Mouse (Mus musculus): ENCODE measurements around the gene Gm20388.
"Not testable (repeated sequence)": the region's sequence is repeated elsewhere in the genome, so short reads cannot be mapped to it uniquely, and the experiment has no call there.

The Gm20388 gene

GRCm38 (mm10) chr8:123141741-123142462, 3231.3 kb downstream of the Gm20388 start:
- no peak for DNase-seq (ENCODE audit: extremely low spot score, low spot score)

DNA sequence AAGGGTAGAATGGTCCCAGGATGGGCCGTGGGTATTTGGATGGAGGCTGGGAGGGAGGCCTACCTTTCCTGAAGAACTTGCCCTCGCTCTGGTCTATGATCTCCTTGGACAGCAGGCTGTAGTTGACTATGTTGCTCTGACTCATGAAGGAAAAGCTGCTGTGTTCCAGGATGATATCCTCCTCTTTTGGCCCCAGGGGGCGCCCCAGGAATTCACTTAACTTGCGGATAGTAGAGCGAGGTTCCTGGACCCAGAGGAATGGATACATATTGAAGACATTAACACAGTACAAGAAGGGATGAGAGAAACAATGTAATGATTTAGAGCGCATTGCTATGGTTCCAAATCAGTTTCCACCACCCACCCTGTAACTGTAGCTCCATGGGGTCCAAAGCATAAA, 3234.6 kb downstream of the Gm20388 start:
- DNase-seq (ENCODE audit: extremely low spot score, low spot score) = no peak

DNA sequence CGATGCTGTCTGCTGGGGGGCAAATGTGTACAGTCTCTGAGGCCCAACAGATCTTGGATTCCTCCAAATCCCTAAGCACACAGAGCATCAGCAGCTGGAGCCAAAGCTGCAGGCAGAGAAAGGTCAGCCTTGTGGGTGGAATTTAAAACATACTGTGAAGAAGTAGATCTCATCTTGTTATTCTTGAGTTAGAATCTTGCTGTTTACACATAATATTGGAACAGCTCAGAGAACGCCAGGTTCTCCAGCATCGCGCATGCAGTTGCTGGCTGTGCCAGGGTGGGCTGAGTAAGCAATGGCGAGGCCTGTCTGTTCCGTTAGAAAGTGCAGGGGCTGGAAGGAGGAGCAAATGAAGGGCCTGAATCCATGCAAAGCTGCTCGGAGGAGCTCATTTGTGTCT, 3235.7 kb downstream of the Gm20388 start:
- DNase-seq (ENCODE audit: extremely low spot score, low spot score) = no peak

GRCm38 (mm10) chr8:123150737-123151171, 3240.1 kb downstream of the Gm20388 start:
- no peak for DNase-seq (ENCODE audit: extremely low spot score, low spot score)

DNA sequence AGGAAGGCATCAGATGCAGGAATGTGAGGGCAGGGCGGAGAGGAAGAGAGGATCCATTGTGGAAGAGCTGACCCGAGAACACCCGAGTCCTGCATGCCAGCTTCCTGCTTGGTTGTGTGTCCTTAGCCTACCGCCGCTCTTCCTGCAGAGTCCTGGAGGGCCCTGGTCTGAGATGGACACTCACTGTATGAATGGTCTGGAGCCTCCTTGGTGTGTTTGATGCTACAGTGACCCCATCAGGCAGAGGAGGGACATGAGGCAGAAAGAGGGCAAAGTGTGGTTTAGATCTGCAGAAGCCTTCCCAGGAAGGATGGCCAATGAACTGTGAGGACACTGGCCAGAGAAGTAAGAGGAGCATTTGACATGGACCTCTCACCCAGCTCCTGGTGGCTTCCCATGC, 3244.5 kb downstream of the Gm20388 start:
- no peak for DNase-seq (ENCODE audit: extremely low spot score, low spot score)

DNA sequence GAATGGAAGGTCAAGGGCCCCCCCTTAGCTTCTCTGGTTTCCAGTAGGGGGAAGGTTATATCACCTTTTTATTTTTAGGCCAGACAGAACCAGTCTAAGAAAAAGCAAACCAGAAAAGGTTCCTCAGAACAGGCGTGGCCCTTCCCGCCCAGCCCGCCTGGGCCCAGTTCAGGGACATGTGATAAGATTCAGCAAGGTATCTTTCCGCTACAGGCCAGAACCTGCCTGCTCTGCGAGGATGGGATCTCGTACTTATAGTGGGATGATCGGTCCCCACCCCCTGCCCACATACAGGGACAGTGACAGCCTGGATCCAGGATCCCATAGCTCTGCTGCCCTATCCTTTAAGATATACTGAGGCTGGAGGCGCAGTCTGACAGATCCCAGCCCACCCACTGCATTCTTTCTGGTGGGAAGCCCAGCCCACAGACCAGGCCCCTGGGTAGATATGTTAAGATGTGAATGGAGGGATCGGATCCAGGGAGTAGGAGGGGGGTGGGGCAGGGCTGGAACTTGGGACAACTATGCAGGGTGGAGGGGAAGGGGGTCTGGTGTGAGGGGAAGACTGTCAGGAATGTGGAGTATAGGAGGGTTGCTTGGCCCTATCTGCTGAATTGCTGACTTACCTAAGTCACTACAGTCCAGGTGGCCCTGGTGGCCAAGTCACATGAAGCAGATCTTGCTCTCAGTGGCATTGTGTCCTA, 3245.6 kb downstream of the Gm20388 start:
- no peak for DNase-seq (ENCODE audit: extremely low spot score, low spot score)

DNA sequence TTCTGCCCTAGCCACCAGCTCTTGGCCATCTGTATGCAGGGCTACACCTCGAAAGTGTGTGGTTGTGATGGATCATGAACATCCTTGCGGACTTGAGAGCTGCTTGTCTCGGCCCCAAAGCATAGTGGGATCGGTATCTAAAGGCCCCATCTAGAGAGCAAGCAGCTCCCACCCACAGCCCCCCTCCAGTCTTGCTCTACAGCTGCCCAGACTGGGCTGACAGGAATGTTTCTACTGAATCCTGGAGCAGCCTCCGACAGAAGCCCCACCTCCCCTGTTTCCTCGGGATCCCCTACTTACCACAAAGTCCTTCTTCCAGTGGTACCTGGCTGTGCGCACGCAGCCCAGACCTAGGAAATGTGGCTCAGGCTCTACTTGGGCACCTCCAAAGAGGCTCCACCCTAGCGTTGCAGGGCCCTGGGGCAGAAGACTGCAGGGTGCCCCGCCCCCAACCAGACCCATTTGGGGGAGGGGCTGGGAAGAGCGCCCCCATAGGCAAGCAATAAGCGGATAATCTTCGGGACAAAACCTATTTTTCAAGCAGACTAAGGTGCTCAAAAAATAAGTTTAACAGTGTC, 3247.3 kb downstream of the Gm20388 start, which contains the start of gene Sult5a1:
TSS of gene Sult5a1 (minus strand) at position 428 of the 578 bp plus-strand sequence.
- no peak for DNase-seq (ENCODE audit: extremely low spot score, low spot score)

- peak; percentile 49 for DNase-seq (ENCODE audit: extremely low spot score, low spot score)
These were observed 3270.8 kb downstream of the Gm20388 start for GRCm38 (mm10) chr8:123181391-123181790.

DNA sequence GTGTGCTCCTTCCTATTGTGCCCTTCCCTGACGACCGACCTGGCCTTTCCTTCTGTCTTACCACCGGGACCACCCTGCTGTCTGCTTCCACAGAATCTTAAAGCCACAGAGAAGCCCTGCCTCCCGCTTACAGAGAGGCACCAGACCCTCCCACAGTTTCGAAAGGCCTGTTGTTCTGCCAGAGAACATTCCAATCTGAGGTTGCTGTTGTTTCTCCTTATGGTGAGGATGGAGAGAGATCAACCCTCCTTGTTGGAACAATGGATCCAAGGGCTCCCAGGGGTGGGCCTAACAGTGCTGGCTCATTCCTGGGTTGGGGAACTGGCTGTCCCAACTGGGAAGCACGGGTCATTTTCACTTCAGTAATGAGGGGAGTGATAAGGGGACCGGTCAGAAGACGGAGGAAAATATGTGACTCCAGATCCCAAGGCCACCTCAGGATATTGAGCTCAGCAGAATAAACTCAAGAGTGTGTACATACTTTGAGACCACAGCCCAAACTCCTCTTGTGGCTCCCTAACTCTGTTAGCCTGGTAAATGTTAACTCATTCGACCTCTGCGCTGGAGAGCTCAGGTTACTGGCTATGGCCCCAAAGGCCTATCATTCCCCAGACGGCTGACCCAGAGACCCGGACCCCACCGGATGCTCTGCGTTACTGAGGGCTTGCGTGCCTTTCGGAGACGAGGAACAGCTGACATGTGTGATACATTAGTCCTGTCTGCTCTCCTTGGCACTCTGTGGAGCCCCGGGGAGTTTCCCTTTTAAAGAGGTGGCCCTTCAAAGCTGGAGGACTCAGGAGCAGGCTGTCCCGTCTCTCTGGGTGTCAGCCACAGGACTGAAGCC, 3275.1 kb downstream of the Gm20388 start, which contains the start of gene Dpep1:
TSS of gene Dpep1 (plus strand) at position 677 of the 844 bp plus-strand sequence.
- peak; percentile 44 for DNase-seq (ENCODE audit: extremely low spot score, low spot score)

GRCm38 (mm10) chr8:123188006-123188405, 3277.4 kb downstream of the Gm20388 start:
- no peak for DNase-seq (ENCODE audit: extremely low spot score, low spot score)

DNA sequence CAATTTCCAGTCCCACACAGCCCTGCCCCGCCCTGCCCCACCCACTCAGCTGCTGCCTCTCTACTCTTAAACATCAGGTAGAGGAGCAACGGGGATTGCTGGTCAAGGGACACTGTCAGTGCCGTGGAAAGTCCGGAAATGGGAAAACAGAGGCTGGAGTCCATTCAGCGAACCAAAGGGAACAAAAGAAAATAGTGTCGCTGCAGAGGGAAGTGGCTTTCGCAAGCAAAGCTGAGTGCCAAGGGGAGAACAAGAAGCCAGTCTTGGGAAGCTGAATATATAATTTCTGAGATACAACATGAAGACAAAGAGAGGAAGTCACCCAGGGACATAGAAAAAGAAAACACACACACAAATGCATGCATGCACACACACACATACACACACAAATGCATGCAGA, 3278.2 kb downstream of the Gm20388 start:
- no peak for DNase-seq (ENCODE audit: extremely low spot score, low spot score)

DNA sequence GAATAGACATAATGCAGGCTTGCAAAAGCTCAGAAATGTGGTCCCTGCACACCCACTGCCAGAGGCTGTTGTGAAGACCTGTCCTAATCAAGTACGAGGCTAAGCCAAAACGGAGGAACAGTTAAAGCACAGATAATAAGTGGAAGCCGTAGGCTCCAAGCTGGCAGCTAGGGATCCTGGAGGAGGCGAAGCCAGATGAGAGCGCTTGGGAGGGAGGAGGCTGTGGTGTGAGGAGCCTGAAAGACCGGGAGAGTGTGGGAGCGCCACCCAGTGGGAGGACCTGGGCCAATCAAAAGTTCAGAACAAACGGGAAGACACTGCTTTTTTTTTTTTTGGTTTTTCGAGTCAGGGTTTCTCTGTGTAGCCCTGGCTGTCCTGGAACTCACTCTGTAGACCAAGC, 3280.0 kb downstream of the Gm20388 start:
- DNase-seq (ENCODE audit: extremely low spot score, low spot score) = peak; percentile 71

- no peak for DNase-seq (ENCODE audit: extremely low spot score, low spot score)
These were observed 3281.3 kb downstream of the Gm20388 start for GRCm38 (mm10) chr8:123191908-123192307.

- no peak for DNase-seq (ENCODE audit: extremely low spot score, low spot score)
These were observed 3283.1 kb downstream of the Gm20388 start for GRCm38 (mm10) chr8:123193771-123194170.

DNA sequence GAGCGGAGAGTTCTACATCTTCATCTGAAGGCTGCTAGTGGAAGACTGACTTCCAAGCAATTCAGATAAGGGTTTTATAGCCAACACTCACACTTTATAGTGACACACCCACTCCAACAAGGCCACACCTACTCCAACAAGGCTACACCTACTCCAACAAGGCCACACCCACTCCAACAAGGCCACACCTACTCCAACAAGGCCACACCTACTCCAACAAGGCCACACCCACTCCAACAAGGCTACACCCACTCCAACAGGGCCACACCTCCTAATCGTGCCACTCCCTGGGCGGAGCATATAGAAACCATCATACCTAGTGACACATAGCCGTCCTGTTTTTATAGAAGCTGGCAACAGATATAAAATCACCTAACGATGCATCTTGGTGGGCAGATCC, 3286.4 kb downstream of the Gm20388 start:
- not testable (repeated sequence) for DNase-seq (ENCODE audit: extremely low spot score, low spot score)

DNA sequence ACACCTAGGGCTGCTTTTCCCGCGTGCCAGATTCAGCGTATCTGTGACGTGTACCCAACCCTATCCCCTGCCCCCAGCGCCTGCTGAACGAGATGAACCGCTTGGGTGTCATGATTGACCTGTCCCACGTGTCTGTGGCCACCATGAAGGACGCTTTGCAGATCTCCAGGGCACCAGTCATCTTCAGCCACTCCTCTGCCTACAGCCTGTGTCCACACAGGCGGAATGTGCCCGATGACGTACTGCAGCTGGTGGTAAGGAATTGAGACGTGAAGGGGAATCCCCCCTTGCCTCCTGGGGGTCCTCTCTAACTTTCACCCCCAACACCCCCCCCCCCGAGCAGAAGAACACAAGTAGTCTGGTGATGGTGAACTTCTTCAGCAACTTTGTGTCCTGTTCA, 3289.2 kb downstream of the Gm20388 start:
- DNase-seq (ENCODE audit: extremely low spot score, low spot score) = no peak

DNA sequence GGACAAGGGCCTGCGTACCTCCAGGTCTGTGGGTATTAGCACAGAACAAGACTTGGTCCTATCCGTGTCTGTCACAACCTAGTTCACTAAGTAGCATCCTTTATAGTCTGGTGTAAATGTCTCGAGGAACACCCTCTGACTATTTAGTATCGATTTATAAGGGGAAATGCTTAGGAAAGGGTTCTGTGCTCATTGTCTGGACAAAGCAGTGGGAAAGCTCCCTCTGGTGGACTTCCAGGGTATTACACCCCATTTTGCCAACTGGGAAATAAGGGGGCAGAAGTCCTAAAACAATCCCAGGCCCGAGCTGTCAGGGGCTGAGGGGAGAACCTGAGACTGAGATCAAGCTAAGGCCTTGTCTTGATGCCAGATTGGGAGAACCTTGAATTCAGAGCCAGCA, 3291.6 kb downstream of the Gm20388 start:
- DNase-seq (ENCODE audit: extremely low spot score, low spot score) = peak; percentile 87

DNA sequence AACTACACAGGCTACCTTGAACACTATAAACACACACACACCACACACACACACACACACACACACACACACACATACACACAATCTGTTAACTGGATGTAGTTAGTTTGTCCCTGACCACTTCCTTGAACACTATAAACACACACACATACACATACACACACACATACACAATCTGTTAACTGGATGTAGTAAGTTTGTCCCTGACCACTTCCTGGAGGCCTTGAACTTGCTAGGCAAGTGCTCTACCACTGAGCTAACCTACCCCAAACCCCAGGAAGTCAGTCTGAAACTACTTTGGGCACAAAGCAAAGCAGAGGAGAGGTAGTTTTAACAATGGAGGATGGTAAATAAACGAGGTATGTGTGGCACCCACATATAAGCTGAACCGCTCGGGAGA, 3292.9 kb downstream of the Gm20388 start:
- DNase-seq (ENCODE audit: extremely low spot score, low spot score) = no peak

DNA sequence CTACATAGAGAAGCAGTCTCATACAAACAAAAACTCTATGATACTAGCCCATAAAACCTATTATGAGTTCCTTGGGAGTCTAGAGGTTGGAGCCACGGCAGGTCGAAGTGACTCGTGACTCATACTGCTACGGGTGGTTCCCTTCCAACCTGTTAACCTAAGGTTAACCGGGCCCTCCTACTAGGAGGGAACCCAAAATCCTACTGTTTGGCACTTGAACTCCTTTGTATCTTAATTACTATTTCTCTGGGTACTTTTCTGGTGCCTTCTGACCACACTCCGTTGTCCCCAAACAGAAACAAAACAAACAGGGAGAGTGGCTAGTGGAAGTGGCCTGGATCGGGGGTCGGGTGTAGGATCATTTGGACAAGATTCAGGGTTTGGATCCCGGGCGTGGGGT, 3301.2 kb downstream of the Gm20388 start:
- no peak for DNase-seq (ENCODE audit: extremely low spot score, low spot score)

GRCm38 (mm10) chr8:123212321-123213117, 3301.9 kb downstream of the Gm20388 start, which contains the start of the genes Chmp1a and Spata33:
TSS of gene Chmp1a (minus strand) at chr8:123212763.
TSS of gene Spata33 (plus strand) at chr8:123212832.
- peak; percentile 100 for DNase-seq (ENCODE audit: extremely low spot score, low spot score)
